Mouse (Mus musculus): ENCODE measurements at regions not wholly inside any gene's neighbourhood (a gene's known extent, or its start where the extent isn't known, plus 50 kb on each side); places are given as distances from the start of the nearest gene placed in this dataset.
"Not testable (repeated sequence)": the region's sequence is repeated elsewhere in the genome, so short reads cannot be mapped to it uniquely, and the experiment has no call there.

- intact Hi-C loops (cut with DNase I): no loop called here
- DNase-seq: no peak
Measured at GRCm38 (mm10) chr8:103577147-103577546, 524.3 kb upstream of the Cdh5 start.

GRCm38 (mm10) chr8:103578006-103578405 is 523.4 kb upstream of the Cdh5 start:
- intact Hi-C loops (cut with DNase I): no loop called here
- no peak for DNase-seq

GRCm38 (mm10) chr8:103608291-103608690 is 493.1 kb upstream of the Cdh5 start:
- intact Hi-C loops (cut with DNase I): no loop called here
- no peak for DNase-seq

GRCm38 (mm10) chr8:103623781-103624434 is 477.5 kb upstream of the Cdh5 start:
- intact Hi-C loops (cut with DNase I): no loop called here
- DNase-seq: no peak

- intact Hi-C loops (cut with DNase I): no loop called here
- DNase-seq: no peak
Measured at GRCm38 (mm10) chr8:103625166-103625890, 476.1 kb upstream of the Cdh5 start.

- intact Hi-C loops (cut with DNase I): no loop called here
Measured at GRCm38 (mm10) chr8:103626446-103626845, 475.0 kb upstream of the Cdh5 start.

GRCm38 (mm10) chr8:103632543-103632942 is 468.9 kb upstream of the Cdh5 start:
- intact Hi-C loops (cut with DNase I): no loop called here
- no peak for DNase-seq

More at GRCm38 (mm10) chr8:103626446-103626845, 475.0 kb upstream of the Cdh5 start:
- DNase-seq: no peak

GRCm38 (mm10) chr8:103634951-103635350 is 466.5 kb upstream of the Cdh5 start:
- no peak for DNase-seq
- intact Hi-C loops (cut with DNase I): no loop called here

GRCm38 (mm10) chr8:103643621-103644020 is 457.8 kb upstream of the Cdh5 start:
- DNase-seq: no peak
- intact Hi-C loops (cut with DNase I): no loop called here

- DNase-seq: no peak
- intact Hi-C loops (cut with DNase I): no loop called here
Measured at GRCm38 (mm10) chr8:103644106-103644505, 457.3 kb upstream of the Cdh5 start.

- intact Hi-C loops (cut with DNase I): no loop called here
- no peak for DNase-seq
Measured at GRCm38 (mm10) chr8:103644845-103645244, 456.6 kb upstream of the Cdh5 start.

- intact Hi-C loops (cut with DNase I): no loop called here
- DNase-seq: no peak
Measured at GRCm38 (mm10) chr8:103664796-103665195, 436.6 kb upstream of the Cdh5 start.

- intact Hi-C loops (cut with DNase I); DNase-seq: not testable (repeated sequence)
Measured at GRCm38 (mm10) chr8:103686233-103686632, 415.2 kb upstream of the Cdh5 start.

GRCm38 (mm10) chr8:103690438-103690837 is 411.0 kb upstream of the Cdh5 start:
- intact Hi-C loops (cut with DNase I): no loop called here
- DNase-seq: no peak

GRCm38 (mm10) chr8:103693531-103693930 is 407.9 kb upstream of the Cdh5 start:
- DNase-seq: no peak
- intact Hi-C loops (cut with DNase I): no loop called here

GRCm38 (mm10) chr8:103694331-103694891 is 407.0 kb upstream of the Cdh5 start:
- intact Hi-C loops (cut with DNase I): no loop called here

GRCm38 (mm10) chr8:103699016-103699520 is 402.4 kb upstream of the Cdh5 start:
- intact Hi-C loops (cut with DNase I): no loop called here

More at GRCm38 (mm10) chr8:103694331-103694891, 407.0 kb upstream of the Cdh5 start:
- no peak for DNase-seq

GRCm38 (mm10) chr8:103702236-103702635 is 399.2 kb upstream of the Cdh5 start:
- intact Hi-C loops (cut with DNase I): no loop called here
- no peak for DNase-seq

More at GRCm38 (mm10) chr8:103699016-103699520, 402.4 kb upstream of the Cdh5 start:
- no peak for DNase-seq

GRCm38 (mm10) chr8:103706084-103706483 is 395.3 kb upstream of the Cdh5 start:
- DNase-seq: no peak
- intact Hi-C loops (cut with DNase I): no loop called here

- intact Hi-C loops (cut with DNase I); DNase-seq: not testable (repeated sequence)
Measured at GRCm38 (mm10) chr8:103710871-103711270, 390.6 kb upstream of the Cdh5 start.

- DNase-seq: no peak
- intact Hi-C loops (cut with DNase I): no loop called here
Measured at GRCm38 (mm10) chr8:103717723-103718122, 383.7 kb upstream of the Cdh5 start.

Measured in gastrocnemius, postnatal 36 days (tissue).